Mouse (Mus musculus) ES-E14 (cell line): Measurements from ENCODE around the gene Cel.

ENCODE experiments used
- CHD2 ChIP-seq: IDR thresholded peaks from 2 replicates; pipeline ENCODE4 v1.6.1; 2014; ENCODE audit warnings: mild to moderate bottlenecking, low read depth, low read length, inconsistent platforms
- HCFC1 ChIP-seq: IDR thresholded peaks from 2 replicates; pipeline ENCODE4 v1.6.1; 2012; ENCODE audit warnings: low read length, inconsistent platforms, borderline replicate concordance; ENCODE audit not compliant: insufficient read depth
- MAFK ChIP-seq: IDR thresholded peaks from 2 replicates; pipeline ENCODE4 v1.6.1; 2014; ENCODE audit warnings: mild to moderate bottlenecking, low read depth, low read length, inconsistent platforms; ENCODE audit not compliant: insufficient read depth
- ZC3H11A ChIP-seq: IDR thresholded peaks from 2 replicates; pipeline ENCODE4 v1.6.1; 2012; ENCODE audit warnings: low read depth, mild to moderate bottlenecking, inconsistent platforms, low read length, borderline replicate concordance

GRCm38 (mm10) chr2:28532938-28533771 is 30.0 kb downstream of the Cel start:
- TF ChIP-seq MAFK (no peak), ZC3H11A (no peak), HCFC1 (no peak), CHD2 (no peak)
